Mouse (Mus musculus): ENCODE measurements at regions not wholly inside any gene's neighbourhood (a gene's known extent, or its start where the extent isn't known, plus 50 kb on each side); places are given as distances from the start of the nearest gene placed in this dataset.
"Not testable (repeated sequence)": the region's sequence is repeated elsewhere in the genome, so short reads cannot be mapped to it uniquely, and the experiment has no call there.

DNA sequence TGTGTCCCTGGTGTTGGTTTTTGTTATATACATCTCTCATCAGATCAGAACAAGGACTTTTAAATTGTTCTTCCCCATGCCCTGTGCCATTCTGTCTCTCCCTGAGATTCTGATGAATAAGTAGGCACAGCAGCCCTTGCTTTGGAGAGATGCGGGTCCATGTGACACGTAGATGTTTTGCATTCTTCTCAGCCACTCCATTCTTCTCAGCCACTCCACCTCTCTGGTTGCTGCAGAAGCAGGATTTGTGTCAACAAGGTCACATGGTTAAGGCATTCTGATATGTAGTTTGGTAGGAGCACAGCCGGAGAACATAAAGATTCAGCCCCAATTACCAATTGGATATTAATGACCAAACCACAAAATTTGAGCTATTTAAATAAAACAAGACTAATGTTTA, 177.2 kb downstream of the Lyplal1 start:
- no peak for DNase-seq (ENCODE audit: low read depth, low spot score)

DNA sequence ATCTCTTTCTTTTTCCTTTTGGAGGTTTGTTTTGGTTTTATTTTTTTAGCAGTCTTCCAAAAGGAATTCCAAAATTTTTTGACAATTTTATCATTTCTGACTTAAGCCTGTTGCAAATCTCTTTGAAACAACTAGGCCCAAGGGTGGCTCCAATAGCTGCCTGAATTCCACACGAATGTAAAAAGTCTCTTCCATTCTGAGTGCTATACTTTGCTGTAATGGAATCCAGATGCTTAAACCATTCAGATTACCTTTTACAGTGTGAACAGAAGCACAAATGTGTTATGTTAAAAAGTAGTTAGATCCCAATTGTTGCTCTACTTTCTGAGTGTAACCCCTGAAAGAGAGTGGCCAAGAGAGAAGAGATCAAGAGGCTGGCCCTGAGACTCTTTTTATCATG, 176.6 kb downstream of the Lyplal1 start:
- DNase-seq (ENCODE audit: low read depth, low spot score): no peak

DNA sequence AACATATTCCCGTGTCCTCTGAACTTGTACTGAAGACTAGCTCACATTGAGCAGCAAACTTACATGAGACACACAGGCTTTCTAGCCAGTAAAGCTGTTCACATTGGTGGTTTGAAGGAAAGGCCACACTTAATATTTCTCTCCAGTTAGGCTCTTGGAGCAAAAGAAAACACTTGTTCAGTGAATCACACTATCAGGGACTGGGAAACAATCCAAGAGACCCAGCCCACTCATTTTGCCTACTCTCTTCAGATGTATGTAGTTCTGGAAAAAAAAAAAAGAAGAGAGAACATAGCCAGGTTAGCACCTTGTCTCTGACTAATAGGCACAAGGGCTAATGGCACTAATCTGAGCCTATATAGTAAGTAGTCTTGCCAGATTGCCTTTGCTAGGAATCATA, 165.9 kb downstream of the Lyplal1 start:
- no peak for DNase-seq (ENCODE audit: low read depth, low spot score)

DNA sequence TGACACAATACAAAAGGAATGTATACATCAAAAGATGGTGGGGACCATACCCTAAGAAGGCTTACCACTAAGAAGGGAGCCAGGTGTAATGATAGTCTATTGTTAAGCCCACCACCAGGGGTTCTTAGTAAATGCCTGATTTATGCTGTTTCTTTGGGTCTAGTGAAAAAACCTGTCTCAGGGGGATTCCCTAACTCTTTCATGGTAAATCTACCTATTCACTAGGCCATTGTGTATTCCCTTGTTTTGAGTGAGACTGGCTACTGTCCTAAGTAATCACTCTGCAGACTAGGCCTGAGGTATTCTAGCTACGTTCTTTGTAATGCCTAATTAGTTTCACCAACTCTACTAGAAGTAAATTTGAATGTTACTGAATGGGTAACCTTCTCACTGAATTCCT, 161.3 kb downstream of the Lyplal1 start:
- not testable (repeated sequence) for DNase-seq (ENCODE audit: low read depth, low spot score)

DNA sequence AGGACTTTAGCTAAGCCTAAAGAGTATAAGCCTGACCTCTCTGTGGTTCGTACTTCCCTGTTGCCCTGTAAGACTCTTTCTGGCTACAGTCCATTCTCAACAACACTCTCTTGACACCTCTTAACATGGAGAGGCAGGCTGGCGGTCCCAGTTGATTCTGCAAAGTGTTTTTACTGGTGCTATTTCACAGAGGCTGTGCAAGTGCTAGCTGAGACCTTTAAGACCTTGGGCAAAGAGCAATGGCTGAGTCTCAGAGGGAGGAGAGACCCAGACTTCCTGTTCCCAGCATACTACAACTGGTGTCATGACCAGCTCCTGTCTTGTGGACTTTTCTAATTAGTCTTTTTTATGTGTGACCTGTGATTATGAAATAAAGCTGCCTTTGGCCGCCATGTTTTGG, 159.6 kb downstream of the Lyplal1 start:
- DNase-seq (ENCODE audit: low read depth, low spot score): no peak

DNA sequence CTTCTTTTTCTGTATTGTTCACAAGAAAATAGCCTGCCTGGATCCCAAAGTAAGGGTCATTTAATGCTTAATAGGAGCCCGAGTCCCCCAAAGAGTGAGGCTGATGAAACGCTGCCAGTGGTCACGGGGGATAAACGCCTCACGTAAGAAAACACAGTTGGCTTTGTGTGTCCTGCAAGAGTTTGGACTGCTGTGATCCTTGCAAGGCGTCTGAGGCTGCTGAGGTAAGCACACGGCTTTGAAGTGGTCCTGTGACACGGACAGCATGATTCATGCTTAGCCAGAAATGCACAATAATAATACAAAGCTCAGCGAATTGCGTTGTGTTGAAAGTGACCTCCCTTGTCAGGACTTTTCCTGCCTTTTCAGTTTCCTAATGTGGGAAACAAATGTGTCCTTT, 158.8 kb downstream of the Lyplal1 start:
- no peak for DNase-seq (ENCODE audit: low read depth, low spot score)

DNA sequence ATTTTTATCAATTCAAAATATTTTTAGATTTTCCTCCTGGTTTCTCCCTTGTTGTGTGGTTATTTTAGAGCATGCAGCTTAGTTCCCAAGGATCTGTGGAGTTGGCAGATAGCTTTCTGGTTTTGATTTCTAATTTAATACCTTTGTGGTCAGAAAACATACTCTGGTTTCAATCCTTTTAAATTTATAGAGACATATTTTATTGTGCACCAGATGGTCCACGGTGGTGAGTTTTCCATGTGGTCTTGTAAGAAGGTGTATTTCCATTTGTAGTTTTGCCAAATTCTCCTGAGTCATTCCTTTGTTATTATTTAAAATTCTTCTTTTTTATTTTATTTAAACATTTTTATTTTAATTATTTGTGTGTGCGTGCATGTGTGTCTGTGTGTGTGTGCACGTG, 154.5 kb downstream of the Lyplal1 start:
- DNase-seq (ENCODE audit: low read depth, low spot score): no peak

DNA sequence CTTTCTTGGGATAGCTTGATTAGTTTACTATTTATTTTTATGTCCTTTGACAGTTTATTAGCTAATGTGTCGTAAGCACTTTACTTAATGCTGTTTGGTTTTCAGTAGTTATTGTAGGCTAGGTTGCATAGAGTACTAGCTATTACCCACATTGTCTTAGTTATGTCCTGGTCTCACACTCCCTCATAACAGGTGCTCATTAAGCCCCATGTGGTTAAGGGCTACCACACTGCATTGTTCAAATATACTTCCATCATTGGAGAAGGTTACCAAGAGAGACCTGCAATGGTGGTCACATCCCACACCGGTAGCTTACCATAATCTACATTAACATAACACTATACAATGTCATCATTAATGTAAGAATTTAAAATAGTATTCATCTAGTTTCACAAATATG, 153.3 kb downstream of the Lyplal1 start:
- no peak for DNase-seq (ENCODE audit: low read depth, low spot score)

DNA sequence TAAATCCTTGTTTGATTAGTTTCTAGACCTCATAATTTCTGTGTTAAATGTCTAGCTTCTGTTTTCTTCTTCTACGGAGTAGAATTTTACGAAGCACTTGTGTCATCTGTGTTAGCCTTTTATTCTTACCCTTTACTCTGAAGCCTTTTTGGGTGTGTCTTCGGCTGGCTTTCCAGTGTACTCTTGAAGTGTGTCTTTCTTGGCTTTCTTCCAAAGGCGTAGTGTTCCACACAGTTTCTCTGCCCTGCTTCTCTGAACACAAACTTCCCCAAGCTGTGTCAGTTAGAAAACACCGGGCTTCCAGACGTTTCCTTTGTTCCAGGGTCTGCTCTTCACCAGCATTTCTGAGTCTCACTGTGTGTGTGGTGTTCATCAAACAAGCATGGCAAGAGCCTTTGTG, 152.7 kb downstream of the Lyplal1 start:
- DNase-seq (ENCODE audit: low read depth, low spot score): no peak

DNA sequence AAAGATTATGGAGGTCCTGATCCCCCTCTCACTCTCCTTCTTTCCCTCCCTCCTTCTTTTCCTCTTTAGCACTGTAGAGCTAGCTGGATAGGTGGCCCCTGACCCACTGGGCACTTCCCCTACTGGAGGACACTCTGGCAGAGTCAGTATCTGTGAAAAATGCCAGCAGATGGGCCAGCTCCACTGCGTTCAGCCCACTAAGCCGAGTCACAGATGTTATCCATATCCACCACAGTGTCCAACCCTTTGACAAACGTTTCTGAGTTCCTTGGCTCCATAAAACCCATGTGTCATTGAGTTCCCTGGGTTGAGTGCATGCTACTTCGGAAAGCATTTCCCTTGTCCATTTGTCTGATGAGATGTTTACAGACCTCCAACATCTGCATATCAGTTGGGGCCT, 149.9 kb downstream of the Lyplal1 start:
- no peak for DNase-seq (ENCODE audit: low read depth, low spot score)

DNA sequence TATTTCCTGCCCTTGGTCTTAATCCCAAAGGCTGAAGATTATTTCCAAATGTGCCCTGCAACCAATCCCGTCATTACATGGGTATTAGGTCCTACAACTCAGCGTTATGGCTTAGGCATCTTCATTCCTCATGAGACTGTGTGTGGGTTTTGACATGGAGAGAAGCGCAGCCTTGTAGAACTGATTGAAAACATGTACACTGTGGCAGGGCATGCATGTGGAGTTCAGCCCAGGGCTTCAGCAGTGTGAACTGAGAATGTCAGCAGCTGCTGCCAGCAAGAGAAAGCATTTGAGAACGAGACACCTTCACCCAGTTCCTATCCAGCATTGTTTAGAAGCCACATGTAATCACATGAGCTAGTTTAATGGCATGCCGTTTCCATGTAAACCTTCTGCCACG, 149.3 kb downstream of the Lyplal1 start:
- no peak for DNase-seq (ENCODE audit: low read depth, low spot score)

DNA sequence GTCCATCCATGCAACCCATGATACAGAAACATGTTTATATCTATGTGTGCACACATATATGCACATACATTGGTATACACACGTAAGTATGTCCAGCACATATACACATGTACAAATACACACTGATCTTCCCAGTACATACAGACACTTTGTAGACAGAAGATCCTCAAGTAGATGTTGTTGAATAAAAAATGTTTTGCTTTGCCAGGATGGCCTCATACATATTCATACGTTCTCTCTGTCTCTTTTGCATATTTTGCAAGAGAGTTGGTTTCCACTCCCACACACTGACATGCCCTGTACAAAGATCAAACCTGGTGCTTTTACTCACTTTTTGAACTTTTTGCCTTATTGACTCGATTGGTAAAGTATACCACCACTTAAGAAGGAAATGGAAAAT, 148.5 kb downstream of the Lyplal1 start:
- no peak for DNase-seq (ENCODE audit: low read depth, low spot score)

DNA sequence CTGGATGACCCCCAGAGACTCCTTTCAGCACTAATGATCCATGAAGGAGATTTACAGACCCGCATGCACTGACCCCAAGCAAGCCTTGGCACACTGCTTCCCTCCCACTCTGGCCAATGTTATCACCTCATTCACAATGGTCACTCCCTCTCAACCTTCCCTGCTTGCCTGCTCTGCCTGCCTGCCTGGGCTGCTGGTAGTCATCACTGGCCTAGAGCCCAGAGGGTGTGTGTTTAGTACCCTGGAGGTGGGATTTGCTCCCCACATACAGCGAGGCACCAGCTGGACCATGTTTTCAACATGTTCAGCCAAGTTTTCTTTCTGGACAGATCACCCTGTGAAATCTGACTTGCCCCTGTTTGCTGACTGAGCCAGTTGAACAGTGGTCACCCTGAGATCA, 147.9 kb downstream of the Lyplal1 start:
- no peak for DNase-seq (ENCODE audit: low read depth, low spot score)

DNA sequence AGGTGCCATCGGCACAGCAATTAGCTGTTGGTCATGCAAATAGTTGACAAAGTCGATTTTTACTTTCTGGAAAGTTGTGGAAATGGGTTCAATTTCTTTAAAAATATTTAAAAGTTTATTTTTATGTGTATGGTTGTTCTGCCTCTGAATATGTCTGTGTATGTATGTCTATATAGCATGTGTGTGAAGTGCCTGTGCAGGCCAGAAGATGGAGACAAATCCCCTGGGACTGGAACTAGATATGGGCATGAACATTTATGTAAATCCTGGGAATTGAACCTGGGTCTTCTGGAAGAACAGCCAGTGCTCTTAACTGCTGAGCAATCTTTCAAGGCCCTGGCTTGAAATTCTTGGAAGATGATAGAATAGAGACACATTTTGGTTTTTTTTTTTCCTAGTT, 140.0 kb downstream of the Lyplal1 start:
- DNase-seq (ENCODE audit: low read depth, low spot score): no peak

DNA sequence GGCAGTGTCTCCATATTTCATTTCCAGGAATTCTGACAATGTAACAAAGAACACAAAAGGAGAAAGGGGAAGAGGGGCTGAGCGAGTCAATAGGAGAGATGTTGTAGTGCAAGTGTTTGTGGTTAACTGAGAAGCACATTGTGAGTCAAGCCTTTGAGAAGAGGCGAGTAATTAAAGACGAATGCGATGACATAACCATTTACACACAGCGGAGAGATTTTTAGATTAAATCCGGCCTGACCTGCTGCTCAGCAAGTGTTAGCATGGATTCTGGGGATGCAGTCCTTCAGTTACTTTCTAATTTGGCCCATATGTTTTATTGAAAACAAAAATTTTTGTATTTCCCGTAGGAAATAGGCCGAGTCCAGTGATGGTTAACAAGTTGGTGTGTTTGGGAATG, 127.7 kb downstream of the Lyplal1 start:
- no peak for DNase-seq (ENCODE audit: low read depth, low spot score)

DNA sequence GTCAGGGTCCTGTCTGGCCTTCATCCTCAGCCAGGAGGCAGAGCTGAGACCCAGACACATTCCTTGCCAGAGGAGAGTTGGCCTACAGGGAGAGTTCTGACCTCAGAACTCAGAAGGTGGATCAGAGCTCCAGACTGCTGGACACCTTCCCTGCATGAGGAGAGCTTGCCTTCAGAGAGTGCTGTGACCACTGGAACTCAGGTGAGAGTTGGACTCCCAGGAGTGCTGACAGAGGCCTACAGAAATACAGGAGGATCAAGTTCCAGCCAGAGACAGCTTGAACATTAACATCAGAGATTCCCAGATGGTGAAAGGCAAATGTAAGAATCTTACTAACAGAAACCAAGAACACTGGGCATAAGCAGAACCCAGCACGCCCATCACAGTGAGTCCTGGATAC, 117.0 kb downstream of the Lyplal1 start:
- DNase-seq (ENCODE audit: low read depth, low spot score): not testable (repeated sequence)

DNA sequence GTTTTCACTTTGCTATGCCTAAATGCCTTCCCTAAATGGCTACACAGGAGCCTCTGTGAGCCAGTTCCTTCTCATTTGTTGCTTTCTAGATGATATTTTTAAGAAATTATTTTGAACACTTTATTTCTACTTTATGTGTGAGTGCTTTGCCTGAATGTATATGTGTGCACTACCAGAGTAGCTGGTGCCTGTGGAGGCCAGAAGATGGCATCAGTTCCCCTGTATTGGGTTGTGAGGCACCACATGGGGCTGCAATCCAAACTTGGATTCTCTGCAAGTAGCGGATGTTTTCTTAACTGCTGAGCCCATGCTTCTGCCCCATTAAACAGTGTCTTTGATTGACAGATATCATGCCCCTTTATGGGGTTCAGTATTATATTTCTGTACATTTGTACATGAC, 103.7 kb downstream of the Lyplal1 start:
- DNase-seq (ENCODE audit: low read depth, low spot score): no peak

DNA sequence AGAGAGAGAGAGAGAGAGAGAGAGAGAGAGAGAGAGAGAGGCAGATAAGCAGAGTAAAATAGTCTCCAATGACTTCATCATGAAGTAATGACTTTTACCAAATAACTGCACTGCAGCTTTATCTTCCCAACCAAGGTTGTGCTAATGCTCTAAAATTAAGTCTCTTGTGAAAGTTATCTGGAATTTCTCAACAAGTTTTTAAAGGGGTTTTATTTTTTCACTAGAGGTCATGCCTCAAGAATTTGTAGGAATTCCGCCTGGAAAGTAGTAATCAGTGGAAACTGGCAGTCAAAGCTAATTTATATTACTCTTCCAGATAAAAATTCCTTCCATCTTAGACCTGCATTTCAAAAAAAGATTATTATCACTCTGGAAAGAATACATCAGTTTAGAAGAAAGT, 102.9 kb downstream of the Lyplal1 start:
- no peak for DNase-seq (ENCODE audit: low read depth, low spot score)

DNA sequence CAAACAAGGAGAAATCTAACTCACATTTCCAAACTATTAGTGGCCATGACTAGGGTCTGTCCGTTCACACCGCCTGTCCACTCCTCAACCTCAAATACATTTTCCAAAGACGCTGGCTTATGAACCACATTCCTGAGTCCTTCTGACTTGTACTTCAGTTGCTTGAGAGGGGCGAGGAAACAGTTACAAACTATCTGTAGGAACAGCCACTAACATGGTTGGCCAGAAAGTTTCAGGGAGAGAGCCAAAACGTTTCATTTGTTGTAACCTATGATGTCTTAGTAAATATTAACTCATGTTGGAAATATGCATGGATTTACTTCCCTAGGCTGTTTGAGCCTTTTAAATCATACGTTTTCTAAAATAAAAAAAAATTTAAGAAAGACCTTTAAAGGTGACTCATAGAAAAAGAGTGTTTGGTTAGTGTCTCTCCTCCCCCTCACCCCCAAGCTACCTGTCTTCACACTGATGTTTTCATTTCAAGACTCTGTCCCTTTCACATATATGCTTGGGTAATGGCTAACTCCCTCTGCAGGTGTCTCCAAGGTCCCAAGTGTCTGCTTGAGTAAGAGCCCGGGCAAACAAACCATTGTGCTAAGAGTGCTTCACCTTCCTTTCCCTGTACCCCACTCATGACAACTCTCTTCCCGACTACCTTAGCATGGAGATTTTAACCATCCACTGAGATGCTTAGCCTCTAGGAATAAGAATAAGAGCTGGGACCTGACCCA, 101.1 kb downstream of the Lyplal1 start:
- no peak for DNase-seq (ENCODE audit: low read depth, low spot score)

DNA sequence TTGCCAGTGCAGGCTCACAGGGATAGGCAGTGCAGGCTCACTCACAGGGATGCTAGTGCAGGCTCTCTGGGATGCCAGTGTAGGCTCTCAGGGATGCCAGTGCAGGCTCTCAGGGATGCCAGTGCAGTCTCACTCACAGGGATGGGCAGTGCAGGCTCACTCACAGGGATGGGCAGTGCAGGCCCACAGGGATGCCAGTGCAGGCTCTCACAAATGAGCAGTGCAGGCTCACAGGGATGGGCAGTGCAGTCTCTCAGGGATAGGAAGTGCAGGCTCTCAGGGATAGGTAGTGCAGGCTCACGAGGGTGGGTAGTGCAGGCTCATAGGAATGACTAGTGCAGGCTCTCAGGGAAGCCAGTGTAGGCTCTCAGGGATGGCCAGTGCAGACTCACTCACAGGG, 99.6 kb downstream of the Lyplal1 start:
- DNase-seq (ENCODE audit: low read depth, low spot score): no peak

DNA sequence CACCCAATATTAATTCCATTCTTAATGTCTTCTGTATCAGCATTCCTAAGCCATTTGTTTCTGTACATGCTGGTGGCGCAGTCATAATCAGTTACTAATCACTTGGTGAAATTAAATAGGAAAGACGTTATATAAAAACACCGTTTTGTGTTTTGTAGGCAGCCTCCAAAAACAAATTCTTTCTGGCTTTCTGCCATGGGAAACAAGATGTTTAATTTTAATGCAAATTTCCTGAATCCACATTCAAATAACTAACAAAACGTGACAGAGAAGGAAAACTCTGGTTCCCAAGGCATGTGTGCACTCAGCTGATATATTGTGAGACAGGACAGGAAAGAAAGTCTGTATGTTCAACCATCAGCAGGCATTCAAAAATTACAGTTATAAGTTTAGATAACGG, 97.6 kb downstream of the Lyplal1 start:
- DNase-seq (ENCODE audit: low read depth, low spot score): no peak

DNA sequence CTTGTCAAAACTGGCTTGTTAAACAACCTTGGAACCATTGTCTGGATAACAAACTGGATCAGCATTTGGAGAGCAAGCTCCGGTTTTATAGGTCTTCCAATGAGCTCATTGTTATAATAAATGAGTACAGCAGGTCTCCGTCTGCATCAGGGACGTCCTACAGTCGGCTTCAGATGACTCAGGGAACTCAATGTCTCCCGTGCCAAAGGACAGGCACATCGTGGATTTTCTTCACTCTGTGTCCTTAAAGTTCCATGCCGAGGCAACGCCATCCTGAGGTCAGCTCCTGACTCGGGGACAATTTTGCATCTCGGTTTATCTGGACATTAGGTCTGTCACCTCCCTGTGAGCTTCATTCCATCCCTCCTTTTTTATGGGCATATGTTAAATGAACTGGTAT, 85.2 kb downstream of the Lyplal1 start:
- no peak for DNase-seq (ENCODE audit: low read depth, low spot score)

DNA sequence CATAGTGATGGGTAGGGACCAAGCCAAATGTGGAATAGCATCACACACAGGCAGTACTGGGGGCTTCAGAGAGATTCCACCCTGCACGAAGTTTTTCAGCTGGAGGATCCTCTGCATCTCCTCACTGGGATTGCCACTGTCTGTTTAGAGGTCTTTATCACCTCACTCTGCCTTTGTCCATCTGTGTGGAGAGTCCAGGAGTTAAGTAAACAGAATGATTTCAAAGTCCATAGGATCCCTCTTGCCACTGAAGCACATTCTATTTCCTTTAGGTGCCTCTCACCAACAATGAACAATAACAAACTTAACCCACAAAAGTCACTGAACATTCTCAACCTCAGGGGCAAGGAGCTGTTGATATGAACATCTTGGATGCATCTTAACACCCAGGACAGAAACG, 82.7 kb downstream of the Lyplal1 start:
- no peak for DNase-seq (ENCODE audit: low read depth, low spot score)
